Mouse (Mus musculus) left cerebral cortex, postnatal 25 days (tissue): ENCODE data around the gene Lgr6. TPM values are rescaled to one million over a fixed set of nuclear protein-coding genes. Genes with fewer than 3 reads are reported as not detected.
A peak's percentile ranks its signal among the peaks of the same experiment; 100 is the strongest.

Experiments used
- DNase-seq, 2 experiments: peaks; one replicate each; pipeline ENCODE4 v3.0.0; 2022; ENCODE audit warnings: low spot score in 2 of 2, mixed read lengths in 1 of 2
- intact Hi-C: fragments of 180-260 bp; cut with DNase I; formaldehyde crosslinking; loops from one replicate; pipeline ENCODE4 v1.15.1; 2025
- total RNA-seq, 2 experiments: library from RNA; stranded (reverse); gene quantifications; 2 replicates each; pipeline ENCODE4 v1.2.3; 2021

Lgr6 gene
- total RNA-seq, 2 experiments from 2014 or later: 1.5 to 2.1 TPM

DNA sequence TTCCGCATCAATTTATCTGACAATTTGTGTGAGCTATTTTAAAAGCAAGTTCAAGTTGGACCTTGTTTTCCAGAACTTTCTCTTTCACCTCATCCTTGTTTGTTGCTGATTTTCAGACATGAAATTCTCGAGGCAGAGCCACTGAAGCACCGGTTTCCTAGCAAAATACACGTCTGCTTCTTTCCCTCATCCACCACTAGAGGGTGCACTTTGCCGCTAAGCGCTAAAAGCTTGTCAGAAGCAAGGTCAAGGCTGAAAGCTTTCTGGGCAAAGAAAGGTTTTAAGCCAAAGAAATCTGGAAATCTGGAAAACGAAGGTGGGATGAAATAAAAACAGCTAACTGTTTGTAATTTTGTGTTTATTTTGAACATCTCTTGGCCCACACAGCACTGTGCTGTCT is 115.7 kb downstream of the Lgr6 start:
- peak; percentile 78 to 90 for DNase-seq
- intact Hi-C loops: loop anchor here (1.0 kb wide), 1 partner anchor 117 kb away; no protein-coding TSS in a partner anchor

GRCm38 (mm10) chr1:134987962-134988341 is 117.1 kb downstream of the Lgr6 start:
- peak in 1 of 2 experiments; percentile 9 for DNase-seq
- intact Hi-C loops: no loop called here

DNA sequence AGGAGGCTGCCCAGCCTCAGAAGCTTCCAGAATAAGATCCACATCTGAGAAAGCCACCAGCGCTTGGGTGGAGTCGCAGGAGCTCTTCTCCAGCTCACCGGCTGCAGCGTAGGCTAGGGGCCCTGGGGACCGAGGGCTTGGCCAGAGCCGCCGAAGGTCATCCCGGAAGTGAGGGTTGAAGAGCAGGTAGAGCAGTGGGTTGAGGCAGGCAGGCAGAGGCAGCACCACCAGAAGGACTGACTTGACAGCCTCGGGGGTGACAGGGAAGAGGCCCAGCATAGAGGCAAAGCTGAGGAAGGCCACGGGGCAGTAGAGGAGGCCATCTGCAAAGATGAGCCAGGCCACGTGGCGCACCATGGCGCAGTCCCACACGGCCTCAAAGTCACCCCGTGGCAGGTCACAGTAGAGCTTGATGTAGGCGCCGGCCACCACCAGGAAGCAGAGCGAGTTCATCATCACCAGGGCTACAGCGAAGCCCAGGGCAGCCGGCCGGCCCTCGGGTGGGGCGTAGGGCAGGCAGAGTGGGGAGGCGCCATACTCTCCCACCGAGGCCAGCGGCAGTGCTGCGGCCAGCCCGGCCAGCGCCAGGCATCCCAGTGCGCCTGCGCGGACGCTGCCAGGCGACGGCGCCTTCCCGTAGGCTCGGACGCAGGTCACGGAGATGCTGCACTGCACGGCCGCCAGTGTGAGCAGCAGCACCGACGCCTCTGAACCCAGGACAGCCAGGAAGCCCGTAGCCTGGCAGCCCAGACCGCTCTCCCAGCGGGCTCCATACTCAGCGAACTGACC is 117.7 kb downstream of the Lgr6 start:
- DNase-seq: peak; percentile 54 to 67
- intact Hi-C loops: no loop called here

- peak; percentile 10 to 44 for DNase-seq
- intact Hi-C loops: loop anchor here (5.0 to 10.0 kb wide), 2 partner anchors 134 to 392 kb away; partner anchors contain the start of gene Lgr6
Measured at GRCm38 (mm10) chr1:134972920-134973319, 132.2 kb downstream of the Lgr6 start.

GRCm38 (mm10) chr1:134965430-134965829 is 139.6 kb downstream of the Lgr6 start:
- no peak for DNase-seq
- intact Hi-C loops: no loop called here

- intact Hi-C loops: no loop called here
- DNase-seq: no peak
Measured at GRCm38 (mm10) chr1:134962821-134963220, 142.3 kb downstream of the Lgr6 start.

- DNase-seq: peak; percentile 93 to 97
- intact Hi-C loops: no loop called here
Measured at GRCm38 (mm10) chr1:134962053-134962803, 142.8 kb downstream of the Lgr6 start, which contains the start of gene Ube2t. Ube2t (plus strand) TSS chr1:134962565.

DNA sequence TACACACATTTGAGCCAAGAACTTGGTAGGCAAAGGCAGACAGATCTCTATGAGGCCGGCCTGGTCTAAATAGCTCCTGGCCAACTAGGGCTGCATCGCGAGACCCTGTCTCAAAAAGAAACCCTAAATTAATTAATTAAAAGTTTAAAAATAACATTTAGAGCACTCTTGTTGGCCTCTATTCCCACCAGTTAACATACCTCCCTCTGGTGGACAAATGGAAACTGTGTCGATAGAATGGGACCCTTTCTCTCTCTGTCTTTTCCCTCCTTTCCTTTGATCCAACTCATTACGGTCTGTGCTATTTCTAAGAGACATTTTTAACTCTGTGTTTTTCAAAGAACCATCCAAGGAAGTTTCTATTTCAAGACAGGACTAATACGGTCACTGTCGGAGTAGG is 144.4 kb downstream of the Lgr6 start:
- no peak for DNase-seq
- intact Hi-C loops: no loop called here

DNA sequence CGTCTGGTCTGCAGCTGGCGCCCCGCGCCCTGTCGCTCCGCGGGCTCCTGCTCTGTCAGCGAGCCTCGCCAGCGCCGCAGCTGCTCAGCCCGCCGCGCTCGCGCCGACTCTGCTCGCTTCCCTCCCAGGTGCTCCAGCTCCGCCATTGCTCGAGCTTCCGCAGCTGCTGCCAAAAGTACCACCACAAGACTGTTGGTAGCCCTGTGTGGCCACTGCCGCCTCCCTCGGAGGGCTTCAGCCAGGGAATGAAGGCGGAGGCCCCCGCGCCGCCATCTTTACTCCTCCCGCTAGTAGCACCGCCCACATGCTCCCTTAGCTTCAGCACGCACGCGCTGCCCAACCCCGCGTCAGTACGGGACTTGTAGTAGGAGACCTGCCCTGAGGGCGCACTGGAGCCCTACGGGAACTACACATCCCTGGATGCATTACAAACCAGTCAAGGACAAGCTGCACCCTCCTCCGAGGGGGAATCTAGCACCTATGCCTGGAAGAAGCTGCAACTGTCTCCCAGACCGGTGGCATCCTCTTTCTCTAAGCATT is 149.4 kb downstream of the Lgr6 start, which contains the start of gene Ppp1r12b:
Gene Ppp1r12b (minus strand): TSS at position 306 of the 540 bp plus-strand sequence.
- intact Hi-C loops: loop anchor here (10.0 kb wide), 1 partner anchor 311 kb away; the partner anchor contains the start of gene Syt2
- peak; percentile 96 to 99 for DNase-seq

GRCm38 (mm10) chr1:134955050-134955636 is 149.9 kb downstream of the Lgr6 start:
- intact Hi-C loops: loop anchor here (10.0 kb wide), 1 partner anchor 310 kb away; the partner anchor contains the start of gene Syt2
- DNase-seq: no peak

- intact Hi-C loops: loop anchor here (5.0 to 10.0 kb wide), 2 partner anchors 43 to 305 kb away; partner anchors contain the start of gene Syt2
- no peak for DNase-seq
Measured at GRCm38 (mm10) chr1:134949946-134950345, 155.1 kb downstream of the Lgr6 start.

DNA sequence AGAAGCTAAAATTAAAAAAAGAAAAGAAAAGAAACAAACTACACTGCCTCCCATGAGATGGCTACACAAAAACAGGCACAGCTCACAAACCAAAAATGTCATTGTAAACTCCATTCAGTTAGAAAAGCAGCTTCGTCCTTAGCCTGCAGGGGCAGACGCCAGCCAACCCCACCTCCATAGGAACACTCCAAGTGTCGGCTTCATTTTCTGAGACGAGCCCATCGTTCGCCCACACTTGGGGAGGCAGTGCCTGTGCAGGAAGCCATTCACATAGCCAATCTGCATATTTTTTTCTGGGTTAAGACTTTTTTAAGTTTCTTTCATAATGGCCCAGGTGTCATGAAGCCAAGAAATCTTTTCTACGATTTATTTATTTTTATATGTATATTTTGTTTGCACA is 157.5 kb downstream of the Lgr6 start:
- intact Hi-C loops: no loop called here
- DNase-seq: peak in 1 of 2 experiments; percentile 56

DNA sequence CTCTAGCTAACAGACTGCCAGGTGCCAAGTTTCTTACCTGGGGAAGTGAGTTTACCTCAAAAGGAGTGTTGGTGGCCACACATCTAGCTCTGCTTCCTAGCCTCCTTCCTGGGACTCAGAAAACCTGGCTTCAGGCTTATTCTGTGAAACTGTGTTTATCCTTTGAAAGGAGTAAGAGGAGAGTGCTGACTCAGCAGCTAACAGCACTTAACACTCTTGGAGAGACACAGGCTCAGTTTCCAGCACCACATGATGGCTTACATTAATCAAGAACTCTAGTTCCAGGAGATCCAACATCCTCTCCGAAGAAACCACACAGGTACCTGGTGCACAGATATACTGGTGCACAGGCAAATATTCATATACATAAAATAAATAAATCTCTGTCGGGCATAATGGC is 162.2 kb downstream of the Lgr6 start:
- intact Hi-C loops: no loop called here
- no peak for DNase-seq

- intact Hi-C loops: no loop called here
- no peak for DNase-seq
Measured at GRCm38 (mm10) chr1:134940863-134941262, 164.2 kb downstream of the Lgr6 start.

DNA sequence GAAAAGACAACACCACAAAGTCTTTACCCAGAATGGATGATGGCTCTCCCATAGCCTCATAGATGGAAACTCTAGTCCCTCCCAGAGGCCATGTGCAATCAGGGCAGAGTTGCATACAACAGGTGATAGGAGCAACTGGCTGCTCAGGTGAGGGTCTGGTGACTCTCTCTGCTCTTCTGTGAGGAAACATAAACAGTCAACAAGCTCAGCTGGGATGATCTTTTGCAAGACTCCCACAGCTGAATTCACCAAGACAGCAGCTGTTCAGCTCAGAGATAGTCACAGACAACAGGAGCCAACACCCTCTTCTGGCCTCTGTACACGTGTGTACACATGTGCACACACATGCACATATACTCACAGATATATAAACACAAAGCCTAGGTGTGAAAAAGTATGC is 166.8 kb downstream of the Lgr6 start:
- no peak for DNase-seq
- intact Hi-C loops: no loop called here

- intact Hi-C loops: no loop called here
- no peak for DNase-seq
Measured at GRCm38 (mm10) chr1:134936335-134936734, 168.7 kb downstream of the Lgr6 start.
